Mouse (Mus musculus): ENCODE results near the gene Cox8c.
A peak's percentile ranks its signal among the peaks of the same experiment; 100 is the strongest.

- TF ChIP-seq CTCF (IDR thresholded peaks at IDR 0.05) (peak; percentile 19), EP300 (IDR thresholded peaks at IDR 0.05) (no peak)
Observed at GRCm38 (mm10) chr12:102877301-102878030, 21.6 kb upstream of the Cox8c start.

All from lung, postnatal 0 days (tissue).